Mouse (Mus musculus): ENCODE measurements around the gene Tbx2.
A peak's percentile ranks its signal among the peaks of the same experiment; 100 is the strongest.

Gene Tbx2

GRCm38 (mm10) chr11:85840031-85840802 lies 7.9 kb downstream of the Tbx2 start:
- DNase-seq (ENCODE audit: low spot score in 2 of 2), result no peak

DNA sequence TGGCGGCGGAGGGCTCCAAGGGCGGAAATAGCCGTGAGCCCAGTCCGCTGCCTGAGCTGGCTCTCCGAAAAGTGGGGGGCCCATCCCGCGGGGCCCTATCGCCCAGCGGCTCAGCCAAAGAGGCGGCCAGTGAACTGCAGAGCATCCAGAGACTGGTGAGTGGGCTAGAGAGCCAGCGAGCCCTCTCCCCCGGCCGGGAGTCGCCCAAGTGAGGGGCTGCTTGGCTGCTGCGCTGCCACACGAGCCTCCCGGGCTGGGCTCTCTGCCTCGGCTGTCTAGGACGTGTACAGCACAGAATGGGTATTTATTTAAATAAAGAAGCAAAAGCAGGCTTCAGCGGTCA lies 8.4 kb downstream of the Tbx2 start:
- no peak for DNase-seq (ENCODE audit: low spot score in 2 of 2)

- DNase-seq (ENCODE audit: low spot score in 2 of 2), result no peak
These were observed 8.9 kb downstream of the Tbx2 start for GRCm38 (mm10) chr11:85841211-85841681.

DNA sequence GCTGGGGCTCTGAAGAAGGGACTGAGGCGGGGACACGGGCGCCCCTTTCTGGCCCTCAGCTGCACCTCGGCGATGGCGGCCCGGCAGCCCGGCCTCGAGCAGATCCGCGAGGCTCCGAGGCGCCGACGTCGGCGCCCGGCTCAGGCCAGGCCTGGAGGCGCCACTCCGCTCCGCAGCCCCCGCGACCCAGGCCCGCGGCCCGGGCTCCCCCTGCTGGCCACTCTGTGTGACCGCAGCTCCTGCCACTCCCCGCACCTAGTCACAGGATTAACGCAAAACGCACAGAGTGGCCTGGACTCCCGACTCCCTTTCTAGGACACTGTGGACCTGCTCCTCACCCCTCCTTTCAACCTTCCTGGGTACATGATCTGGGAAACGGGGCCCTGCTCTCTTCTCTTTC lies 9.6 kb downstream of the Tbx2 start:
- DNase-seq (ENCODE audit: low spot score in 2 of 2), result no peak

DNA sequence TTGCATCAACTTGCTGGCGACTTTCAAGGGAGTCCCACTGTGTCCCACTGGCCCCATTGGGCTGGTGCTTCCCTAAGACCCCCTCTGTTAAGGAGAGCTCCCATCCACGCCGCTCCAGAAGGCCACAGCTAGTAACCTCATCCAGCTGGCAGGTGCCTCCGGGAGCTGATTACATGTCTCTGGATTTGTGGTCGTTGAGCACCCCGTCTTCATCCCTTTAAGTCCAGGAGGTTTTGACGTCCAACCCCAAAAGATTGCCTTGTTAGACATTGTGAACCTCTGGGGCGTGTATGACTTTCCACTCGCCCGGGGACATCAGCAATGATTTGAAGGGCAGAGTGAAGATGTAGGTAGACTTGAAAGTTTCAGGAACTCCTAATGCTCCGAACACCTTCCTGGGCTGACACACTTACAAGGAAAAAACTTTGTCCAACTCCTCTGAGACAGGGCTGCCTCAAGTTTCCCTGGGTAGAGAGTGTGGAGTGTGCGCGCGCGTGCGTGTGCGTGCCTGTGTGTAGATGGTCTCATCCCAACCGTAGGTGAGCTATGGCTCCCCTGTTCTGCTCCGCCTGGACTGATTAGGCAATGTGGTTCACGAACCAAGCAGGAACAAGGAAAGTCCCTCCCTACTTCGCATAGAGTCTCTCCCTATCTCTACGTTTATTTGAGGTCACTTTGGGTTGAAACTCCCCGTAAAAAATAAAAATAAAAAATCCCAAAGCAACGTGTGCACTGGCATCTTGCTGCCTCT lies 10.4 kb downstream of the Tbx2 start:
- DNase-seq (ENCODE audit: low spot score in 2 of 2), result no peak

- no peak for DNase-seq (ENCODE audit: low spot score in 2 of 2)
These were observed 11.0 kb downstream of the Tbx2 start for GRCm38 (mm10) chr11:85843347-85843692.

DNA sequence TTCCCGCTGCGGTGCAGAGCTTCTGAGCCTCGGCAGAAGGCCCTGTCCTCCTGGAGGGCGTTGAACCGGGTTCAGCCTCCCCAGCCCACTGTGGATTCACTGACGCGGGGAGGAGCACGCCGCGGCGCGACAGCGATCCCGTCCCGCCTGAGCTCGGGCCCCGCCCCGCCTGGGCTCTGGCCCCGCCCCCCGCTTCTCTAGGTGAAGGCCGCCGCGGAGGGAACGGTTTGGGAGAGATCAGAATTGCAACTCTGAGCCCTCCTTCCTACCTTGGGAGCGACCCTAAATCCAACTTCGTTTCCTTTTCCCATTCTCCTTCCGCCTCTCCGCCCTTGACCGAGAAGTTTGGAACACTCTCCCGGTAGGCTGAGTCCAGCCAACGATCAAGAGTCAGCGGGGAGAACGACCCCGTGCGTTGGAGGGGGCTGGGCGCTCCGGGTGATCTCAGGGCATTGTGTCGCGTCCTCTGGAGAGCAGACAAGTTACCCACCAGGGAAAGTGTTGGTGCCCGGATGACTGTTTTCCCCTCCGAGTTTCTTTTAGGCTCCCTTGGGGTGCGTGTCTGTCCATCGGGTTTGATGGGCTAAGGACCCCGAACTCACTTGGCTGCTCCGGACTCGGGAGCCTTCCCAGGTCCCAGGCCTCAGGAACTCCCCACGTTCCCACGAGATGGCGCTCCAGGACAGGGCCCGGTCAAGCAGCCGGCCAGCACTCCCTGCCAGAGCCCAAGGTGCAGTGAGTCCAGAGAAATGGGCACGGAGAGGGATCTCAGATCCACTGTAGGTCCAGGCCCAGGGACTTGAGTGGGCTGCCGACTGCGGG lies 12.0 kb downstream of the Tbx2 start:
- DNase-seq (ENCODE audit: low spot score in 2 of 2), result peak in 1 of 2 experiments; percentile 72

DNA sequence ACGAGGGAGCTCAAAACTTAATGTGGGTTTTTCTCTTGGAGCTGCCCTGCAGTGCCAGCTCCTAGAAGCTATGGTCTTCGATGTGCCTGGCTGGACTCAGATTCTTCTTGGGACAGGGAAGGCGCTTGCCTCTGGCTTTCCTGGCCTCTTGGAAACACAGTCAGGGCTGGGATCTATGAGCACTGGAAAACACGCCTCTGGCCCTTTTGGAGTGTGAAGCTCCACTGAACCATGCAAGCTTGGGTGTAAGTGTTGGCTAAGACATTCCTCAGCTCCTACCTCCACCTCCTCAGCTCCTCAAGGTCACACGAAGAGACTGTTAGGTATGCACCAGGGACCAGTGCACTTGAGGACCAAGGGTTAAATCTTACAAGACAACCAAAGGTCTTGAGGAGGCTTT lies 12.6 kb downstream of the Tbx2 start:
- no peak for DNase-seq (ENCODE audit: low spot score in 2 of 2)

- no peak for DNase-seq (ENCODE audit: low spot score in 2 of 2)
These were observed 13.6 kb downstream of the Tbx2 start for GRCm38 (mm10) chr11:85845921-85846320.

DNA sequence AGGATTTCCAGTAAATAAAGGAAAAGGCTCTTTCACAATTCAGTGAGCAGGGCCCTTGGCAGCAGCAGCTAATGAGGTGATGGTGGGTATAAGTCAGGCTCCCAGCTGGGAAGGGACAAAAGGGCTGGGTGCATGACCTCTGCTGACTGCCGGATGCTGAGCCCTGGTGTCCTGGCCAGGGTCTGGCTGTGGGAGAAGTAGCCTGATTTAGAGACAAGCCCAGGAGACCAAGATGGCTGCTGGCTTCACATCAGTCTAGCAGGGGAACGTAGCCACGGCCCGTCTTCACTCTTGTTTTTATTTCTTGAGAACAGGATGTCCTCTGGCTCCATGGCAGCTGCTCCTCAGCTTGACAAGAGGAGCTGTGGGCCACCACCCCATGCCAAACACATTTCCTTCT lies 14.2 kb downstream of the Tbx2 start:
- no peak for DNase-seq (ENCODE audit: low spot score in 2 of 2)

DNA sequence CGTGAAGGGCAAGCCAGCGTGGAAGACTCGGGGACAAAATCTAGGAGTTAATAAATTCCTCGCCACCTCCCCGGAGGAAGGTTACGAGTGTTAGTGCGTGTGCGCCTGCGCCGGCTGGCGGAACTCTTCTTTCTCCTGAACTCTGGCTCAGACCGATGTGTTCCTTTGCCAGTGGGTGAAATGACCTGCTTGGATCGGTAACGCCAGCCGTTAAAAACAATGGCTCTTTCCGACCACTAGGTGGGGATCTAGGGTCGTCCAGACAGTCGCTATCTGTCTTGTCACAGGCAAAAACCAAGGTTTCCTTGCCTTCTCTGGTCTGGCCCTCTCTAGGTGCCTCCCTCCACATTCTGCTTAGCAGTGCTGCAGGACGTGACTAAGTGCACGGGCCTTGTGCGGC lies 16.7 kb downstream of the Tbx2 start:
- peak in 1 of 2 experiments; percentile 58 for DNase-seq (ENCODE audit: low spot score in 2 of 2)

- DNase-seq (ENCODE audit: low spot score in 2 of 2), result no peak
These were observed 17.9 kb downstream of the Tbx2 start, which contains the start of gene Gm11444 for GRCm38 (mm10) chr11:85850233-85850632. Gene Gm11444 (minus strand): TSS chr11:85850333.

- no peak for DNase-seq (ENCODE audit: low spot score in 2 of 2)
These were observed 18.4 kb downstream of the Tbx2 start for GRCm38 (mm10) chr11:85850758-85851157.

DNA sequence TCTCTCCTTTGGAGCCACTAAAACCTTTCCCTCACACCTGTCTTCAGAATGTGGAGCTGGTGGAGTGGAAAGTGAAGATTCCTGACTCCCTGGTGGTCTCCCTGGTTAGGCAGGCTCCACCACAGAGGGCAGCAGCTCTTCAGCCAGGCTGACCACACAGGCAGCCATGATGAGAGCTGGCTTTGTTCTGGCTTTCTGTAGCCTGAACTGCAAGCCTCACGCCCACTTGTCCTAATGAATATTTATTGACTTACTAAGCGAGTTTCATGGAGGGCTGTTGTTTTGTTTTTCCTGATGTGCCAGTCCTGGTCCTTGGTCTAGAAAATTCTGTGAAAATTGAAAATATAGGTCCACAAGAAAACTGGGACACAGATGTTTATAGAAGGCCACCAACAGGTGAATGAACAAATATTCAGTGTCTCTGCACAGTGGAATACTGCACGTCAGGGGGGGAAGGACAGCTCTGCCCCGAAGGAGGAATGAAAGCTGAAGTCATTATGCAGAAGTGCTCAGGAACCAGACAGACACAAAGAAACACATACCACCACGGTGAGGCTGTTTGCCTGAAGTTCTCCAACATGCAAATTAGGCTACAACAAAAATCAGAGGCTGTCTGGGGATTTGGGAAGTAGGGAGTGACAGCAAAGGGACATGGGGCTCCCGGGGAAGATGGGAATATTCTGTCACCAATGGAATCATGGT lies 25.8 kb downstream of the Tbx2 start:
- no peak for DNase-seq (ENCODE audit: low spot score in 2 of 2)

- no peak for DNase-seq (ENCODE audit: low spot score in 2 of 2)
These were observed 32.0 kb downstream of the Tbx2 start for GRCm38 (mm10) chr11:85864363-85864762.

GRCm38 (mm10) chr11:85876059-85876788 lies 43.9 kb downstream of the Tbx2 start:
- DNase-seq (ENCODE audit: low spot score in 2 of 2), result no peak

DNA sequence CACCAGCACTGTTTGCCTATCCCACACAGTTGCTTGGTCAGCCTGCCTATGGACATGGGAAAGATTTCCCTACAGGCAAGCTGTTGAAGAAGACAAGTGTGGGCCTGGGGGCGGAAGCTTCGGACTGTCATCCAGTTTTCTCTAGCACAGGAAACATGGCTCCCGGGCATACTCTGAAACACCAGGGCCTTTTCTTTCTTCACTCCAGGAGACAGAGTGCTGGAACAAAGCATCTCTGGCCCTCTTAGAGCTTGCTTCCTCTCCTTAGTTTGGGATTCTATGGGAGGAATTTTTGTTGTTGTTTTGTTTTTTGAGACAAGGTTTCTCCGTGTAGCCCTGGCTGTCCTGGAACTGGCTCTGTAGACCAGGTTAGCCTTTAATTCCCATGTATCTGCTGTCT lies 52.1 kb downstream of the Tbx2 start:
- no peak for DNase-seq (ENCODE audit: low spot score in 2 of 2)

DNA sequence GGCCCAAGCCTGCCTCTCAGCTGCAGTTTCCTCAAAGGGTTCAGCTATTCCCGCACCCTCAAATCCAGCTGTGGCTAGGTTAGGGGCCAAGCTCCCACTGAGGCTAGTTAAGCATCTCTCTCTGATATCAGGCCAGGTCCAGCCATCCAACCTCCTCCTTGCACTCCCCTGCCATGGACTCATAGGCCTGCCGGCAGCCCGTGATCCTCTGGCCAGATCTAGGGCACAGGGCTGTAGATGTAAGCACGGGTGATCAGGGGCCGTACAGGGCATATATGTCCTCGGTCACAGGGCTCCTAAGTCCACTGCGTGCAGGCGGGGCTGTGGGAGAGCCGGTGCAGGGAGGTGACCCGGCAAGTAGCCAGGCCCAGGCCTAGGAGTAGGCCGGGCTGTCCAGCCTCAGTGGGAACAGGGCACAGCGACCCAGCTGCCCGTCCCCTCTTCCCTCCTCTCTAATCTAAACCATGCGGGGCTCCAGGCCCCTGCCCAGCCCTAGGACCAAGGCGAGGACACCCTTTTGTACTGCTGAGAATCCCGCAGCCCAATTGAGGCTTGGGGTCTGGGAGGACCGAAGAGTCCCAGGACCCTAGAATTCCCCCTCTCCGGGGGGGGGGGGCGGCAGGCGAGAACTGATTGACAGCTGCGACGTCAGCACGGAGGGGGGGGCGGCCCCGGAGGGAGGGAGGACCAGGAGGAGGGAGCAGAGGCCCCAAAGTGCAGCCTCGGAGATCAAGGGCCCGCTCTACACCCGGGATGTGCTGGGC lies 53.5 kb downstream of the Tbx2 start, which contains the start of gene Tbx4:
Gene Tbx4 (plus strand): TSS at position 758 of the 764 bp plus-strand sequence.
- no peak for DNase-seq (ENCODE audit: low spot score in 2 of 2)

- no peak for DNase-seq (ENCODE audit: low spot score in 2 of 2)
These were observed 54.1 kb downstream of the Tbx2 start for GRCm38 (mm10) chr11:85886429-85886785.

DNA sequence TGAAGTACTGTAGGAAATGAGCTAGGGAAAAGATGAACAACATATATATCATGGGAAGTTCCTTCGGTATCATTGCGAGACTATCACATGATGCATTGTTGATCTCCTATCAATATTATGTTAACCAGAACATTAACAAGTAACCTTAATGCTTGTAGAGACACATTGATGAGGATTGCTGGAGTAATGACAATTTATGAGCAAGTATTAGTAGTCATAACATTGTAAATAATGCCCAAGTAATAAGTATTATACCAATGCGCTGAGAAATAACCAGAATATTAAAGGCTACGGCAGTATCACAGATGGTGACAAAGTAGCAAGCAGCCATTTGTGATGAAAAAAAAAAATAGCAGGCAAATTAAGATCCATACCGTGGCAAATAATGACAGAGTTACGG lies 54.9 kb downstream of the Tbx2 start:
- DNase-seq (ENCODE audit: low spot score in 2 of 2), result no peak

Data from frontal cortex, postnatal 14 days (tissue).